Mouse (Mus musculus) forebrain, embryonic 12.5 days (tissue): ENCODE data around the gene Gsdma. TPM values are rescaled to one million over a fixed set of nuclear protein-coding genes. Genes with fewer than 3 reads are reported as not detected.

ENCODE experiments used
- ATAC-seq: fragments of 200-750 bp; cut with Nextera tagmentation; 2 replicates; pipeline ENCODE4 v1.8.0; 2017; ENCODE audit warnings: moderate TSS enrichment; ENCODE audit not compliant: low FRiP score
- H3K27ac ChIP-seq: fragments of 300-500 bp; sonication (generic); 2 replicates; pipeline ENCODE4 v1.5.1; 2016; ENCODE audit warnings: mild to moderate bottlenecking
- H3K27me3 ChIP-seq: fragments of 300-500 bp; sonication (generic); 2 replicates; pipeline ENCODE4 v1.6.1; 2016; ENCODE audit warnings: mild to moderate bottlenecking
- H3K36me3 ChIP-seq: fragments of 300-500 bp; sonication (generic); replicated peaks from 2 replicates; pipeline ENCODE4 v1.6.1; 2016; ENCODE audit warnings: mild to moderate bottlenecking
- H3K4me1 ChIP-seq: fragments of 300-500 bp; sonication (generic); 2 replicates; pipeline ENCODE4 v1.6.1; 2016
- H3K4me2 ChIP-seq: fragments of 300-500 bp; sonication (generic); 2 replicates; pipeline ENCODE4 v1.6.1; 2016; ENCODE audit warnings: mild to moderate bottlenecking, moderate library complexity
- H3K4me3 ChIP-seq: fragments of 300-500 bp; sonication (generic); replicated peaks from 2 replicates; pipeline ENCODE4 v1.5.1; 2016; ENCODE audit warnings: mild to moderate bottlenecking
- H3K9ac ChIP-seq: fragments of 300-500 bp; sonication (generic); 2 replicates; pipeline ENCODE4 v1.6.1; 2016; ENCODE audit warnings: mild to moderate bottlenecking
- H3K9me3 ChIP-seq: fragments of 300-500 bp; sonication (generic); 2 replicates; pipeline ENCODE4 v1.6.1; 2016
- WGBS: fragments of 180-500 bp; shearing (Covaris S2); methylation state at CpG from one replicate; pipeline ENCODE4 v1.1.7; 2016; 5-methylcytosine and 5-hydroxymethylcytosine counted together
- polyA plus RNA-seq: library from polyadenylated mRNA; unstranded; fragments of >200 nt; fragmentation: Nextera tagmentation; extraction: Ambion mirVana; gene quantifications from 2 replicates; pipeline ENCODE4 v1.2.1, GENCODE M21; 2016

The Gsdma gene
- polyA plus RNA-seq, 1 experiment from 2014 or later: not detected

DNA sequence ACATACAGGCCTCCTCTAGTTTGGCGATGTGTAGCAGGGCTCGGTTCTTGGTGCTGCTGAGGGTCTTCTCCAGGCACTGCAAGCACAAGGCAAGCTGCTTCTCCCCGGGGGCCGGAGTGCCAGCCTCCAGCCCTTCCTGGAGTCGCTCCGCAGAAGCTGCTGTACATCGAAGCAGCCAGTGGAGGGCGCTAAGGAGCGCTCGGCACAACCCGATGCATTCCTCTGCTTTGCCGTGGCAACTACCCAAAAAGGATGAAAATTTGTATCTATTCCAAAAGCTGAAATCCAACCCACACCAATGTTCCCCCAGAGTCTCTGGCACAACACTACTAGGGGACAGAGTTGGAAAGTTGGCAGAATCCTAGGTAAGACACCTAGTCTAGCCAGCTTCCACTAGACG, 53.8 kb downstream of the Gsdma start:
- Histone ChIP-seq H3K4me1 (peaks cover 7% of the 10 kb centered on the region), H3K36me3 (peaks cover 50% of the 10 kb centered on the region), H3K27ac (0 out of 2 replicates have a peak overlapping the region, but pooled peaks have one; percentile 2), H3K27me3 (no peaks in the 10 kb centered on the region), H3K9ac (no peak overlapping the region), H3K4me3 (no peak overlapping the region), H3K4me2 (no peak overlapping the region), H3K9me3 (no peaks in the 10 kb centered on the region)
- ATAC-seq: no peak
- 16% methylated on average over 13 of the region's 13 CpGs for WGBS

GRCm38 (mm10) chr11:98720756-98721155, 56.6 kb downstream of the Gsdma start:
- Histone ChIP-seq H3K27ac (no peak overlapping the region), H3K4me1 (peaks cover 7% of the 10 kb centered on the region), H3K27me3 (no peaks in the 10 kb centered on the region), H3K9ac (no peak overlapping the region), H3K4me2 (no peak overlapping the region), H3K4me3 (no peak overlapping the region), H3K36me3 (peaks cover 39% of the 10 kb centered on the region), H3K9me3 (no peaks in the 10 kb centered on the region)
- 60% methylated on average over 2 of the region's 2 CpGs for WGBS
- ATAC-seq: no peak

- Histone ChIP-seq H3K27me3 (no peaks in the 10 kb centered on the region), H3K4me3 (no peak overlapping the region), H3K4me2 (no peak overlapping the region), H3K9ac (no peak overlapping the region), H3K36me3 (peaks cover 38% of the 10 kb centered on the region), H3K4me1 (peaks cover 7% of the 10 kb centered on the region), H3K9me3 (no peaks in the 10 kb centered on the region), H3K27ac (no peak overlapping the region)
- 72% methylated on average over 24 of the region's 24 CpGs for WGBS
- ATAC-seq: no peak
Observed at GRCm38 (mm10) chr11:98721458-98722226, 57.5 kb downstream of the Gsdma start.

GRCm38 (mm10) chr11:98723098-98723497, 58.9 kb downstream of the Gsdma start:
- no peaks in the 10 kb centered on the region for H3K9me3 ChIP-seq
- no peak for ATAC-seq
- H3K27me3 ChIP-seq: no peaks in the 10 kb centered on the region
- peaks cover 38% of the 10 kb centered on the region for H3K36me3 ChIP-seq
- no peak overlapping the region for H3K4me2 ChIP-seq
- no peak overlapping the region for H3K4me3 ChIP-seq
- H3K27ac ChIP-seq: no peak overlapping the region
- WGBS: 86% methylated on average over 7 of the region's 7 CpGs
- H3K4me1 ChIP-seq: peaks cover 3% of the 10 kb centered on the region
- no peak overlapping the region for H3K9ac ChIP-seq

DNA sequence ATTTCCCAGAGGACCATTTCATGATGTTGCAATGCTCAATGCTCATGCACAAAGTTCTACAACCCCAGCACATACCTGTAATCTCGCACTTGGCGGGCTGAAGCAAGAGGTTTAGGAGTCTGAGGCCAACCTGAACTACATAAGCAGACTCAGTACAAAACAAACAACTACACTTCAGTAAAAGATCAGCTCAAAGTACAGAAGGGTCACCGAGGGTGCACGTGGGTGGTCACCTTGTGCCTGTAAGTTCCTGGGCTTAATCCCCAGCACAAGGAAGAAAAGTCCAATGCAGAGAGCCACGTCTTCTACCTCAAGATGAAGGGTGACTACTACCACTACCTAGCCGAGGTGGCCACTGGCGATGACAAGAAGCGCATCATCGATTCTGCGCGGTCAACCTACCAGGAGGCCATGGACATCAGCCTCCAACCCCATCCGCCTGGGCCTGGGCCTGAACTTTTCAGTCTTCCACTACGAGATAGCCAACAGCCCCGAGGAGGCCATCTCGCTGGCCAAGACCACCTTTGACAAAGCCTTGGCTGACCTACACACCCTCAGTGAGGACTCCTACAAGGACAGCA, 61.9 kb downstream of the Gsdma start:
- no peaks in the 10 kb centered on the region for H3K27me3 ChIP-seq
- WGBS: 94% methylated on average over 15 of the region's 15 CpGs
- peaks cover 38% of the 10 kb centered on the region for H3K36me3 ChIP-seq
- H3K4me2 ChIP-seq: no peak overlapping the region
- no peak for ATAC-seq
- H3K9ac ChIP-seq: no peak overlapping the region
- no peaks in the 10 kb centered on the region for H3K9me3 ChIP-seq
- no peak overlapping the region for H3K27ac ChIP-seq
- peaks cover 13% of the 10 kb centered on the region for H3K4me1 ChIP-seq
- no peak overlapping the region for H3K4me3 ChIP-seq

Other genes starting within 250 kb of the Gsdma start
- 142 and 154 TPM in 2 replicates for gene Mien1, start 225.4 kb upstream of the Gsdma start, polyA plus RNA-seq
- gene Grb7, start 218.0 kb upstream of the Gsdma start, polyA plus RNA-seq: 1.1 and 1.6 TPM in 2 replicates
- gene Ikzf3, start 118.3 kb upstream of the Gsdma start, polyA plus RNA-seq: 0.04 TPM in 1 of 2 replicates, not detected in the other
- gene Zpbp2, start 113.3 kb upstream of the Gsdma start, polyA plus RNA-seq: 0.17 TPM in 1 of 2 replicates, not detected in the other
- 67.3 and 67.4 TPM in 2 replicates for gene Ormdl3, start 77.0 kb upstream of the Gsdma start, polyA plus RNA-seq
- gene Lrrc3c, start 66.1 kb upstream of the Gsdma start, polyA plus RNA-seq: not detected in 2 replicates
- 1.2 and 1.4 TPM in 2 replicates for gene Gm12355, start 38.7 kb upstream of the Gsdma start, polyA plus RNA-seq
- not detected in 2 replicates for gene Gsdma3, start 38.0 kb upstream of the Gsdma start, polyA plus RNA-seq
- gene Gsdma2, start 17.6 kb upstream of the Gsdma start, polyA plus RNA-seq: not detected in 2 replicates
- 234 and 239 TPM in 2 replicates for gene Psmd3, start 18.2 kb downstream of the Gsdma start, polyA plus RNA-seq
- 0.14 TPM in 1 of 2 replicates, not detected in the other for gene Csf3, start 36.9 kb downstream of the Gsdma start, polyA plus RNA-seq
- gene Med24, start 65.1 kb downstream of the Gsdma start, polyA plus RNA-seq: 88.1 and 95.0 TPM in 2 replicates
- gene Thra, start 76.3 kb downstream of the Gsdma start, polyA plus RNA-seq: 53.4 and 59.8 TPM in 2 replicates
- 2.1 and 2.2 TPM in 2 replicates for gene Nr1d1, start 111.0 kb downstream of the Gsdma start, polyA plus RNA-seq
- gene Msl1, start 131.2 kb downstream of the Gsdma start, polyA plus RNA-seq: 39.3 and 39.9 TPM in 2 replicates
- 63.2 and 67.4 TPM in 2 replicates for gene Casc3, start 140.6 kb downstream of the Gsdma start, polyA plus RNA-seq
- 1.5 and 1.6 TPM in 2 replicates for gene Rapgefl1, start 172.4 kb downstream of the Gsdma start, polyA plus RNA-seq
- 4.8 and 5.2 TPM in 2 replicates for gene Wipf2, start 199.3 kb downstream of the Gsdma start, polyA plus RNA-seq
- gene Cdc6, start 243.4 kb downstream of the Gsdma start, polyA plus RNA-seq: 38.0 and 43.1 TPM in 2 replicates